Mouse (Mus musculus) heart, embryonic 13.5 days (tissue): ENCODE results near the gene Abcb4. TPM values are rescaled to one million over a fixed set of nuclear protein-coding genes. Genes with fewer than 3 reads are reported as not detected.
"Not testable (repeated sequence)": the region's sequence is repeated elsewhere in the genome, so short reads cannot be mapped to it uniquely, and the experiment has no call there.

Experiments
- ATAC-seq: fragments of 200-750 bp; cut with Nextera tagmentation; 2 replicates; pipeline ENCODE4 v1.8.0; 2017; ENCODE audit warnings: moderate TSS enrichment; ENCODE audit not compliant: insufficient number of reproducible peaks, low FRiP score, low TSS enrichment; ENCODE audit errors: extremely low read depth
- H3K27ac ChIP-seq: fragments of 300-500 bp; sonication (generic); replicated peaks from 2 replicates; pipeline ENCODE4 v1.5.1; 2015; ENCODE audit warnings: moderate library complexity, mild to moderate bottlenecking, inconsistent platforms
- H3K27me3 ChIP-seq: fragments of 300-500 bp; sonication (generic); replicated peaks from 2 replicates; pipeline ENCODE4 v1.6.1; 2015; ENCODE audit warnings: mild to moderate bottlenecking, inconsistent platforms
- H3K36me3 ChIP-seq: fragments of 300-500 bp; sonication (generic); 2 replicates; pipeline ENCODE4 v1.6.1; 2015; ENCODE audit warnings: mild to moderate bottlenecking, inconsistent platforms
- H3K4me1 ChIP-seq: fragments of 300-500 bp; sonication (generic); 2 replicates; pipeline ENCODE4 v1.6.1; 2015; ENCODE audit warnings: inconsistent platforms
- H3K4me2 ChIP-seq: fragments of 300-500 bp; sonication (generic); 2 replicates; pipeline ENCODE4 v1.6.1; 2015; ENCODE audit warnings: inconsistent platforms, mild to moderate bottlenecking, moderate library complexity
- H3K4me3 ChIP-seq: fragments of 300-500 bp; sonication (generic); 2 replicates; pipeline ENCODE4 v1.5.1; 2015; ENCODE audit warnings: moderate library complexity, mild to moderate bottlenecking, inconsistent platforms
- H3K9ac ChIP-seq: fragments of 300-500 bp; sonication (generic); 2 replicates; pipeline ENCODE4 v1.6.1; 2015; ENCODE audit warnings: inconsistent platforms, mild to moderate bottlenecking, moderate library complexity
- H3K9me3 ChIP-seq: fragments of 300-500 bp; sonication (generic); 2 replicates; pipeline ENCODE4 v1.6.1; 2016; ENCODE audit warnings: inconsistent platforms
- WGBS: fragments of 180-500 bp; shearing (Covaris S2); methylation state at CpG from one replicate; pipeline ENCODE4 v1.1.7; 2015; ENCODE audit warnings: mixed read lengths; 5-methylcytosine and 5-hydroxymethylcytosine counted together
- polyA plus RNA-seq: library from polyadenylated mRNA; unstranded; fragments of >200 nt; fragmentation: Nextera tagmentation; extraction: Ambion mirVana; gene quantifications from 2 replicates; pipeline ENCODE4 v1.2.1, GENCODE M21; 2015

Gene Abcb4
- polyA plus RNA-seq, 1 experiment from 2014 or later = 0.36 TPM

DNA sequence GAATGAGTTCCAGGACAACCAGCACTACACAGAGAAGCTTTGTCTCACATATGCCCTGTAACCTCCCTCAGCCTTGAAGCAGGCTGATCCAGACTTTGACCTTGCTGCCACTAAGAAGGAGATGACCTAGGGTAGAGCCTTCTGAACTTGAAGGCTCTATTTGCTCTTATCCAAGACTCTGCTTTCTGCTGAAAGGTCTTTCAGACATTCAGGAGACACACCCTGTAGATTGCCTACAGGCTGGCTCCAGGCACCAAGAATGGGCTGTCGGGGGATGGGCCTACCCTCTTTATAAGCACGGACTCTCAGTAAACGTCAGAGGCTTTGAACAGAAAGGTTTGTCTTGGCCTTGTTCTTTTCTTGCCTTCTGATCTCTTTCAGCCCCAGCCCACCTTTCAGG, 113.1 kb downstream of the Abcb4 start:
- H3K36me3 ChIP-seq, H3K4me2 ChIP-seq, H3K9ac ChIP-seq, ATAC-seq, H3K27ac ChIP-seq, H3K27me3 ChIP-seq, H3K4me1 ChIP-seq, H3K9me3 ChIP-seq, H3K4me3 ChIP-seq: not testable (repeated sequence)
- WGBS = 59% methylated on average over 3 of the region's 3 CpGs

Other genes starting within 250 kb of the Abcb4 start
- 0.11 and 0.23 TPM in 2 replicates for gene Abcb1a, start 233.6 kb upstream of the Abcb4 start, polyA plus RNA-seq
- 0.65 and 1.0 TPM in 2 replicates for gene Abcb1b, start 95.6 kb upstream of the Abcb4 start, polyA plus RNA-seq
- 27.3 and 30.2 TPM in 2 replicates for gene Crot, start 103.6 kb downstream of the Abcb4 start, polyA plus RNA-seq
- 9.3 and 9.7 TPM in 2 replicates for gene Tmem243, start 207.0 kb downstream of the Abcb4 start, polyA plus RNA-seq